23 mouse cellular contexts compared by ENCODE assay signal in the genomic region with DNA sequence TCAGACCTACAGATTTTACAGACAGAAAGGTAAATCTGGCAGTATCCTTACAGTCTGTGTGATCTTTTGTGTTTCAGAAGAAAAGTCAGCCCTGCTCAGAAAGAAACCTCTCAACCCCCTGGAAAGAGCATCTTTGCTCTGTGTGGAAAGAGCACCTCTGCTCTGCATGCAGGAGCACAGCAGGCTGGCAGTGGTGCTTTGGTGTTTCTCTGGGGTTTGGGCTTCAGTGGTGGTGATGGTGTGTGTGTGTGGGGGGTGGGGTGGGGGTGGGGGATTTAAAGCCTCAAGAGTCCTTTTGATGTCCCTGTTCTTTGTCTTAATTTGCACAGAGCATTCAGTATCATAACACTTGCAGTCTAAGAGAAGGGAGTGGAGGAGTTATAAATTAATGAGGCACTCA.
A peak's percentile ranks its signal among the peaks of the same experiment; 100 is the strongest.
DNase-seq lines count a peak whose midpoint lies in the region; ATAC-seq and TF ChIP-seq lines count a peak whose summit lies in the region.
"Had no signal": no experiment of that assay in that cellular context is flagged by ENCODE, and none has a peak within 500 bp of the region (broad histone marks: within the 10 kb centered on the region; RNA-seq: fewer than 3 reads in every experiment).

No protein-coding gene starts in this region.

- H3K4me2 ChIP-seq in forebrain, embryonic 11.5 days (ENCODE audit: low read depth, low read length, severe bottlenecking), result no peak overlapping the region
- H3K4me2 ChIP-seq in midbrain, embryonic 13.5 days (replicated peaks), result no peak overlapping the region
- H3K4me2 ChIP-seq in midbrain, postnatal 0 days (ENCODE audit: low read depth, low read length, poor library complexity, severe bottlenecking), result no peak overlapping the region
- H3K4me2 ChIP-seq: embryonic facial prominence, embryonic 13.5 days; hindbrain, embryonic 13.5 days; intestine, embryonic 15.5 days had no signal

- H3K27ac ChIP-seq in forebrain, embryonic 11.5 days (ENCODE audit: low read depth, low read length), result no peak overlapping the region
- no peak overlapping the region for H3K27ac ChIP-seq in forebrain, embryonic 10.5 days
- H3K27ac ChIP-seq in midbrain, embryonic 13.5 days, result peak overlapping the region; percentile 26; the same call in 1 of the 2 replicates
- H3K27ac ChIP-seq in midbrain, postnatal 0 days (ENCODE audit: low read depth, low read length), result no peak overlapping the region
- H3K27ac ChIP-seq: embryonic facial prominence, embryonic 13.5 days; gastrocnemius, adult 2 months; heart, embryonic 10.5 days; hindbrain, embryonic 13.5 days; intestine, embryonic 15.5 days had no signal

- H3K36me3 ChIP-seq in forebrain, embryonic 11.5 days (ENCODE audit: control insufficient read depth, insufficient read depth, low read length), result no peaks in the 10 kb centered on the region
- H3K36me3 ChIP-seq in forebrain, embryonic 10.5 days (replicated peaks), result no peaks in the 10 kb centered on the region
- no peaks in the 10 kb centered on the region for H3K36me3 ChIP-seq in midbrain, embryonic 13.5 days
- no peaks in the 10 kb centered on the region for H3K36me3 ChIP-seq in midbrain, postnatal 0 days (ENCODE audit: insufficient read depth, low read length)
- H3K36me3 ChIP-seq: embryonic facial prominence, embryonic 13.5 days; G1E; heart, embryonic 10.5 days; hindbrain, embryonic 13.5 days; intestine, embryonic 15.5 days had no signal

- TF ChIP-seq POLR2A in brain, embryonic 14.5 days (IDR thresholded peaks at IDR 0.05; ENCODE audit: borderline replicate concordance, extremely low read depth, insufficient read depth, insufficient read length, poor library complexity, severe bottlenecking), result no peak

- DNase-seq in forebrain, embryonic 11.5 days (ENCODE audit: low spot score), result no peak
- DNase-seq in forebrain, embryonic 10.5 days (ENCODE audit: extremely low spot score, low spot score), result no peak
- peak; percentile 59 for DNase-seq in brain, embryonic 14.5 days (ENCODE audit: low read depth)
- DNase-seq in midbrain, postnatal 0 days (ENCODE audit: low spot score), result no peak
- DNase-seq in cerebellum, adult 8-10 months, result no peak
- no peak for DNase-seq in natural killer cell, adult 2 months (ENCODE audit: low spot score in 2 of 2)
- DNase-seq: adrenal gland, adult 8-10 months; adrenal gland, postnatal 36 days; B cell, adult 2 months; cerebellum, adult 11-12 months; cerebellum, adult 9-11 months; cerebellum, postnatal 36 days; gastrocnemius, adult 2 months; gastrocnemius, postnatal 36 days; heart, adult 18-20 months; heart, postnatal 14 days had no signal

- no peak overlapping the region for H3K4me3 ChIP-seq in forebrain, embryonic 11.5 days (ENCODE audit: low read depth, low read length)
- no peak overlapping the region for H3K4me3 ChIP-seq in forebrain, embryonic 10.5 days
- no peak overlapping the region for H3K4me3 ChIP-seq in midbrain, embryonic 13.5 days (replicated peaks)
- H3K4me3 ChIP-seq in midbrain, postnatal 0 days (ENCODE audit: low read depth, low read length), result no peak overlapping the region
- H3K4me3 ChIP-seq: embryonic facial prominence, embryonic 13.5 days; gastrocnemius, adult 2 months; heart, embryonic 10.5 days; hindbrain, embryonic 13.5 days; intestine, embryonic 15.5 days had no signal

- H3K9ac ChIP-seq in forebrain, embryonic 11.5 days (ENCODE audit: low read length), result no peak overlapping the region
- H3K9ac ChIP-seq in midbrain, embryonic 13.5 days (replicated peaks), result no peak overlapping the region
- no peak overlapping the region for H3K9ac ChIP-seq in midbrain, postnatal 0 days (replicated peaks; ENCODE audit: low read length, poor library complexity, severe bottlenecking)
- H3K9ac ChIP-seq: embryonic facial prominence, embryonic 13.5 days; hindbrain, embryonic 13.5 days; intestine, embryonic 15.5 days had no signal

- H3K9me3 ChIP-seq in forebrain, embryonic 11.5 days (ENCODE audit: control insufficient read depth, low read length), result no peaks in the 10 kb centered on the region
- H3K9me3 ChIP-seq in forebrain, embryonic 10.5 days, result no peaks in the 10 kb centered on the region
- no peaks in the 10 kb centered on the region for H3K9me3 ChIP-seq in midbrain, embryonic 13.5 days
- no peaks in the 10 kb centered on the region for H3K9me3 ChIP-seq in midbrain, postnatal 0 days (ENCODE audit: low read length)
- H3K9me3 ChIP-seq: embryonic facial prominence, embryonic 13.5 days; G1E; heart, embryonic 10.5 days; hindbrain, embryonic 13.5 days; intestine, embryonic 15.5 days had no signal

- peak; percentile 80 for ATAC-seq in forebrain, embryonic 11.5 days (replicated peaks; ENCODE audit: low FRiP score)
- ATAC-seq in midbrain, embryonic 13.5 days, result peak; percentile 94
- ATAC-seq in midbrain, postnatal 0 days (ENCODE audit: low FRiP score), result no peak
- ATAC-seq: CD4-positive, CD25-positive, alpha-beta regulatory T cell, adult 4 months; intestine, embryonic 15.5 days had no signal

- no peaks in the 10 kb centered on the region for H3K27me3 ChIP-seq in forebrain, embryonic 11.5 days (ENCODE audit: control insufficient read depth, insufficient read depth, low read length)
- H3K27me3 ChIP-seq in forebrain, embryonic 10.5 days (ENCODE audit: poor library complexity, severe bottlenecking), result no peaks in the 10 kb centered on the region
- no peaks in the 10 kb centered on the region for H3K27me3 ChIP-seq in midbrain, embryonic 13.5 days
- no peaks in the 10 kb centered on the region for H3K27me3 ChIP-seq in midbrain, postnatal 0 days (ENCODE audit: insufficient read depth, low read length)
- H3K27me3 ChIP-seq: embryonic facial prominence, embryonic 13.5 days; hindbrain, embryonic 13.5 days; intestine, embryonic 15.5 days had no signal

- peaks cover 2% of the 10 kb centered on the region; the same call in 1 of the 2 replicates for H3K4me1 ChIP-seq in forebrain, embryonic 11.5 days (replicated peaks; ENCODE audit: control insufficient read depth, insufficient read depth, low read length)
- peaks cover 15% of the 10 kb centered on the region for H3K4me1 ChIP-seq in forebrain, embryonic 10.5 days
- peaks cover 15% of the 10 kb centered on the region for H3K4me1 ChIP-seq in midbrain, embryonic 13.5 days (replicated peaks)
- H3K4me1 ChIP-seq in midbrain, postnatal 0 days (ENCODE audit: insufficient read depth, low read length), result no peaks in the 10 kb centered on the region
- H3K4me1 ChIP-seq: embryonic facial prominence, embryonic 13.5 days; heart, embryonic 10.5 days; hindbrain, embryonic 13.5 days; intestine, embryonic 15.5 days had no signal

- TF ChIP-seq CTCF in brain, embryonic 14.5 days (IDR thresholded peaks at IDR 0.05; ENCODE audit: borderline replicate concordance, extremely low read depth, insufficient read depth, insufficient read length), result no peak
- TF ChIP-seq CTCF in midbrain, postnatal 0 days (IDR thresholded peaks at IDR 0.05), result 0 out of 2 replicates have a peak, but pooled peaks have one; percentile 3
